Mouse (Mus musculus) natural killer cell, adult 2 months (primary cell): ENCODE results near the gene Stambpl1.

ENCODE experiments used
- DNase-seq, 2 experiments: peaks; one replicate each; pipeline ENCODE4 v3.0.0; 2022; ENCODE audit warnings: low spot score in 2 of 2

Gene Stambpl1

DNA sequence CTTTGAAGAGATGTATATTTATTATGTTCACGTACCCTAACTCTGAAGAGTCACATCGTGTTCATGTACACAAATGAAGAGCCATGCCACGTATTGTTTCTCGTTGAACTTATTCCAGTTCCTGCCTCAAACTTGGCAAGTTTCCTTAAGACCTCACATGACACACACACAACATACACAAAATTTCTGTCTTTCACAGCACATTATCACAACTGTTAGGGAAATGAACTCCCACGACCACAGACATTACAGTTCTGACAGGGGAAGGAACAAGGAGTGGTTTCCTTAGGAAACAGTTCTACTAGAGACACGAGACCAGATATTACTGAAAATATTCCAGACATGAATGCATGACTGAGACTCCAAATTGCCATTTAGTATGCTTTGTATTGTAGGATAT, 91.6 kb downstream of the Stambpl1 start:
- no peak for DNase-seq

DNA sequence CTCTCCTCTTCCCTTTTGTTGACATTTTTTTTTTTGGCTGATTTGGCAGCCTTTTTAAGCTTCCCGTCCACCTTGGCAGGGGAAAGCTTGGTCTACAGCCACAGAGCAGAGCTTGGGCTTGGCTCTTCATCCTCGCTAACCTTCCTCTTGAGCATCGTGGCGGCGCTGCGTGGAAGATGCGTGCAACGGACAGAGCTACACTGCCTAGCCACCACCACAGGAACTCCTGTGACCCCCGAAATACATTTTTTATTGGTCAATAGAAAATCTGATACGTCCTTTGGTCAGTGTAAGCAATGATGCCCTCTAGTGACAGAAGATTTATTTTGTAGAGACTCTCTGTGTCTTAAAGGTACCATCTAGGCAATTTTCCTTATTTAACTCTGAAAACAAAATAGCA, 92.4 kb downstream of the Stambpl1 start:
- no peak for DNase-seq

DNA sequence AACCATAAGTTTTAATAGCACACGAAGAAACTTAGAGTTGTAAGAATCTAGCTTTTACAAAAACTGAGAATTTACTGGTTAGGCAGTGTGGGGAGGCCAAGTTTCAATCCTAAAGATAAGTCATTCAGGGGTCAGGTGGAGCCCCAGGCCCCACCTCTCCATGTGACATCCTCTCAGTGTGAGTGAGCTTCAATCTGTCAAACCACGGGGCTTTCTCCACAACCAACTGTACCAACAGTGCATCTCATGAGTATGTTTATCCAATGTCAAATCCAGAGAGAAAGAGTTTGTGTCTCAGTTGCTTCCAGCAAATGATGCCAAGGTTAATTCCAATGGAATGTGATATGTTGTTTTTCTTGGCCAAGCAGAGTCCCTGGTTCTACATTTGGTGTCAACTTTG, 92.8 kb downstream of the Stambpl1 start:
- no peak for DNase-seq

DNA sequence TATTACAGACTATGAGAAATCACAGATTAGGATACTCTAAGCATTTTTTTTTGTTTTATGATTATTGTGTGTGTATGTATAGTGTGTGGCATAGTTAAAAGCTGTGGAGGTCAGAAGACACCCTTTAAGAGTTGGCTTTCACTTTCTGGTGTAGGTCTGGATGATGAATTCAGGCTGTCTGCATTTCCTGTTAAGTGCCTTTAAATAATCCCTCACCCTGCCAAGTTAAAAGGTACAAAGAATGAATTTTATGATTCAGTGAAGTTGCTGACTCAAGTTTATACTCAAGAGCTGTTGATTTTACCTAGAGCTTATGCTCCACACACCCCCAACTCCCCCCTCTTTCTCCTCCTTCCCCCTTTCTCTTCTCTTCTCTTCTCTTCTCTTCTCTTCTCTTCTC, 95.2 kb downstream of the Stambpl1 start:
- no peak for DNase-seq

DNA sequence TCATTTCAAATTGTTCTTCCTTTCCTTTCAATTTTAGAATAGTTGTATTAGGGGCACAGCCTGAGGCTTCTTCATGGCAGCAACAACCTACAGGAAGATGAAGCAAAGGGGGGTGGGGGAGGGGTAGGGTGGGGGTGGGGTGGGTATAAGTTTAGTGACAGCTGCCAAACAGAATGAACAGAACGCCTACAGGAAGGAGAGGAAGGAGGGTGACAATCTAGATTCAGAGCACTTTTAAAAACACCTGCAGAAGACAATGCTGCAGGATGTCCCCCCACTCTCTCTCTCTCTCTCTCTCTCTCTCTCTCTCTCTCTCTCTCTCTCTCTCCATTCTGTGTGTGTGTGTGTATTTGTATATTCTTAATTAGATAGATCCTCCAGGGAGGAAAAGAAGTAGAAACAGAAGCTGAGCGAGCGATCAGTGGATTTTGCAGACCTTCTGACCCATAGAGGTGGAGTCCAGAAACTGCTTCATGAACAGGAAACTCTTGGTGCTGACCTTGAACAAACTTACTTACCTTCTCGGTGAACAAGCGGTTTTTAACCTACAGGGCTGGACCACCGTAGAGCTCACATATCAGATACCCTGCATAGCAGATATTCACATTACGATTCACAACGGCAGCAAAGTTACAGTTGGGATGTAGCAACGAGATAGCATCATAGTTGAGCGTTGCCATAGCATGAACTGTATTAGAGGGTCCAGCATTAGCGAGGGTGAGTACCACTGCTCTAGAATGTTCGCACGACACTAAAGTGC, 95.8 kb downstream of the Stambpl1 start:
- no peak for DNase-seq

DNA sequence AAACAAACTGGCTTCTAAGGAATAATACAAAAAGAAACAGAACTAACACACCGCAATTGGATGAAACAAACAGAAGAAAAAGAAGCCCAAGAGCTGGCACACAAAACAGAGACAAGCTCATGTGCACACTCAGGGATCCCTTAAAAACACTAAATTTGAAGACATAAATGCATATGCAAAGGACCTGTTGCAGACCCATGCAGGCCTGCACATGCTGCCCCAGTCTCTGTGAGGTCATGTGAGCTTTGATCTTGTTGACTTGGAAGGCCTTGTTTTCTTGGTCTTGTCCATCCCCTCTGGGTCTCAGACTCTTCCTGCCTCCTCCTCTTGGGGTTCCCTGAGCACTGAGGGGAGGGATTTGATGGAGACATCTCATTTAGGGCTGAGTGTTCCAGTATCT, 96.7 kb downstream of the Stambpl1 start:
- DNase-seq = no peak
